Mouse (Mus musculus): ENCODE data around the gene Susd4. TPM values are rescaled to one million over a fixed set of nuclear protein-coding genes. Genes with fewer than 3 reads are reported as not detected.

Susd4 gene
- 4.6 TPM for polyA plus RNA-seq (2014; fragmentation: Illumina TruSeq; extraction: RNeasy Lipid Tissue Mini Kit (QIAGEN cat#74804); ENCODE audit: insufficient read depth, low read depth, low replicate concordance)

DNA sequence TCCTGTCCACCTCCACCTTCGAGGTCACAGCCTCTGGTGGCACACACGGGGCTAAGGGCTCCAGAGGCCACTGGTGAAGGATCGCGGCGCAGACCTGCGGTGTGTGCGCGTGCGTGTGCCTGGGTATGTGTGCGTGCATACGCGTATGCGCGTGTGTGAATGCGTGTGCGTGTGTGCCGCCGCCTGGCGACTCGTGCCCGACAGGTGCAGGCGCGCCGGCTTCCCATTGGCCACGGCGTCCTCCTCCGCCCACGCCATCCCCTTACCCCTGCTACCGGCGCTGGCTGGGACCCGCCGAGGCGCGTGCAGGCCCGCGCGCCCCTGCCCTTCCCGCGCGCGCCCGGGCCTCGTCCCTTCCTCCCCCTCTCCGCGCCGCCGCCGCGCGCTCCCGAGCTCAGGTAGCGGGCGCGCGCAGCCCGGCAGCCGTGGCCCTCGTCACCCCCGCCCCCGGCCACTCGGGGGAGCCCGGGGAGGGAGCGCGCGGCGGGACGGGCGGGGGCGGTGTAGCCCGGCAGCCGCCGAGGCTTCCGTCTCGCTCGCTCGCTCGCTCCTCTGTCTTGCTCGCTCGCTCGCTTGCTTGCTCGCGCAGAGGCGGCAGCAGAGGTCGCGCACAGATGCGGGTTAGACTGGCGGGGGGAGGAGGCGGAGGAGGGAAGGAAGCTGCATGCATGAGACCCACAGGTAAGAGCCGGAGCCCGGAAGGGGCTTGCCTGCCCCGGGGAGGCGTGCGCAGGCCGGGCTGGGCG lies at the start of gene Susd4:
TSS of gene Susd4 (plus strand) at position 145 of the 746 bp plus-strand sequence.

DNA sequence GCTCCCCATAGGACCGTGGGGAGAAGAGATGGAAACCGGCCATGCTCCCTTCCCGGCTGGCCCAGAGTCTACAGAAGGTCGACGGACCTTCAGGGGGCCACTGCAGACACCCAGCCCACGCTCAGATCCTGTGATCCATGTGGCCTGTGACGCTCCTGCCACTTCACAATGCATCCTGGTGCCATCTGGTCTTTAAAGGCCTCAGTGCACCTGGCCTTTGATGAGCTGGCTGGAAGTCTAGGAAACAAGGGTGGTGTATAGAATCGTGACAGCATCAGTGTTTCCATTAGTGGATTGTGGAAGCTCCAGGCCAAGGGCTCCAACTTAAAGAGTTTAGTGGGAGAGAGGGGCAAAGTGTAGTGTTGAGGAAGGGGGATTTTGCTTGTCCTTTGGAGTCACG lies 14.6 kb upstream of the Susd4 start, which contains the start of gene Ccdc185:
TSS of gene Ccdc185 (minus strand) at position 101 of the 400 bp plus-strand sequence.

Other genes with a start within 250 kb of the Susd4 start
- gene Capn2, start 246.3 kb upstream of the Susd4 start, polyA plus RNA-seq (2014; fragmentation: Illumina TruSeq; extraction: RNeasy Lipid Tissue Mini Kit (QIAGEN cat#74804); ENCODE audit: insufficient read depth, low read depth, low replicate concordance): 80.4 TPM
- 0.15 TPM for gene Capn8, start 198.9 kb upstream of the Susd4 start, polyA plus RNA-seq (2014; fragmentation: Illumina TruSeq; extraction: RNeasy Lipid Tissue Mini Kit (QIAGEN cat#74804); ENCODE audit: insufficient read depth, low read depth, low replicate concordance)
- not detected for gene Ccdc185, start 14.7 kb upstream of the Susd4 start, polyA plus RNA-seq (2014; fragmentation: Illumina TruSeq; extraction: RNeasy Lipid Tissue Mini Kit (QIAGEN cat#74804); ENCODE audit: insufficient read depth, low read depth, low replicate concordance)
- 1.3 TPM for gene Tlr5, start 190.9 kb downstream of the Susd4 start, polyA plus RNA-seq (2014; fragmentation: Illumina TruSeq; extraction: RNeasy Lipid Tissue Mini Kit (QIAGEN cat#74804); ENCODE audit: insufficient read depth, low read depth, low replicate concordance)

Data from lung, adult 10 weeks (tissue).